Mouse (Mus musculus): ENCODE data around the gene Adam10. TPM values are rescaled to one million over a fixed set of nuclear protein-coding genes. Genes with fewer than 3 reads are reported as not detected.

The Adam10 gene
- polyA plus RNA-seq, 1 experiment, result 6.8 TPM

GRCm38 (mm10) chr9:70688301-70688968, 9.6 kb downstream of the Adam10 start:
- H3K36me3 ChIP-seq (ENCODE audit: control insufficient read depth, insufficient read depth, low read length), result no peaks in the 10 kb centered on the region
- no peak overlapping the region for H3K27ac ChIP-seq (ENCODE audit: control insufficient read depth, insufficient read depth, low read depth, low read length)
- no peak overlapping the region for H3K4me3 ChIP-seq (ENCODE audit: control insufficient read depth, low read depth, low read length)
- H3K27me3 ChIP-seq (ENCODE audit: control insufficient read depth, insufficient read depth, low read length), result no peaks in the 10 kb centered on the region
- TF ChIP-seq POLR2A (IDR thresholded peaks at IDR 0.05; ENCODE audit: control insufficient read depth, low read depth, low read length) (no peak), CTCF (IDR thresholded peaks at IDR 0.05; ENCODE audit: control insufficient read depth, insufficient read depth, insufficient replicate concordance, low read depth, low read length) (no peak)
- H3K4me1 ChIP-seq (ENCODE audit: control insufficient read depth, insufficient read depth, low read length), result no peaks in the 10 kb centered on the region

- H3K36me3 ChIP-seq (ENCODE audit: control insufficient read depth, insufficient read depth, low read length), result no peaks in the 10 kb centered on the region
- H3K27ac ChIP-seq (ENCODE audit: control insufficient read depth, insufficient read depth, low read depth, low read length), result no peak overlapping the region
- H3K4me3 ChIP-seq (ENCODE audit: control insufficient read depth, low read depth, low read length), result no peak overlapping the region
- no peaks in the 10 kb centered on the region for H3K27me3 ChIP-seq (ENCODE audit: control insufficient read depth, insufficient read depth, low read length)
- H3K4me1 ChIP-seq (ENCODE audit: control insufficient read depth, insufficient read depth, low read length), result no peaks in the 10 kb centered on the region
- TF ChIP-seq CTCF (IDR thresholded peaks at IDR 0.05; ENCODE audit: control insufficient read depth, insufficient read depth, insufficient replicate concordance, low read depth, low read length), result no peak
- no peak for TF ChIP-seq POLR2A (IDR thresholded peaks at IDR 0.05; ENCODE audit: control insufficient read depth, low read depth, low read length)
These were observed 11.1 kb downstream of the Adam10 start for GRCm38 (mm10) chr9:70689926-70690325.

GRCm38 (mm10) chr9:70690579-70690978, 11.8 kb downstream of the Adam10 start:
- H3K27ac ChIP-seq (ENCODE audit: control insufficient read depth, insufficient read depth, low read depth, low read length), result no peak overlapping the region
- no peak for TF ChIP-seq CTCF (IDR thresholded peaks at IDR 0.05; ENCODE audit: control insufficient read depth, insufficient read depth, insufficient replicate concordance, low read depth, low read length)
- no peak for TF ChIP-seq POLR2A (IDR thresholded peaks at IDR 0.05; ENCODE audit: control insufficient read depth, low read depth, low read length)
- no peak overlapping the region for H3K4me3 ChIP-seq (ENCODE audit: control insufficient read depth, low read depth, low read length)

GRCm38 (mm10) chr9:70691772-70692693, 13.2 kb downstream of the Adam10 start:
- Histone ChIP-seq H3K36me3 (ENCODE audit: control insufficient read depth, insufficient read depth, low read length) (no peaks in the 10 kb centered on the region), H3K27ac (ENCODE audit: control insufficient read depth, insufficient read depth, low read depth, low read length) (no peak overlapping the region), H3K4me3 (ENCODE audit: control insufficient read depth, low read depth, low read length) (no peak overlapping the region)

More at GRCm38 (mm10) chr9:70690579-70690978, 11.8 kb downstream of the Adam10 start:
- Histone ChIP-seq H3K4me1 (ENCODE audit: control insufficient read depth, insufficient read depth, low read length) (no peaks in the 10 kb centered on the region), H3K36me3 (ENCODE audit: control insufficient read depth, insufficient read depth, low read length) (no peaks in the 10 kb centered on the region), H3K27me3 (ENCODE audit: control insufficient read depth, insufficient read depth, low read length) (no peaks in the 10 kb centered on the region)

GRCm38 (mm10) chr9:70695723-70696122, 16.9 kb downstream of the Adam10 start:
- Histone ChIP-seq H3K27ac (ENCODE audit: control insufficient read depth, insufficient read depth, low read depth, low read length) (no peak overlapping the region), H3K4me3 (ENCODE audit: control insufficient read depth, low read depth, low read length) (no peak overlapping the region), H3K4me1 (ENCODE audit: control insufficient read depth, insufficient read depth, low read length) (no peaks in the 10 kb centered on the region), H3K36me3 (ENCODE audit: control insufficient read depth, insufficient read depth, low read length) (no peaks in the 10 kb centered on the region), H3K27me3 (ENCODE audit: control insufficient read depth, insufficient read depth, low read length) (no peaks in the 10 kb centered on the region)
- TF ChIP-seq CTCF (IDR thresholded peaks at IDR 0.05; ENCODE audit: control insufficient read depth, insufficient read depth, insufficient replicate concordance, low read depth, low read length) (no peak), POLR2A (IDR thresholded peaks at IDR 0.05; ENCODE audit: control insufficient read depth, low read depth, low read length) (no peak)

More at GRCm38 (mm10) chr9:70691772-70692693, 13.2 kb downstream of the Adam10 start:
- Histone ChIP-seq H3K27me3 (ENCODE audit: control insufficient read depth, insufficient read depth, low read length) (no peaks in the 10 kb centered on the region), H3K4me1 (ENCODE audit: control insufficient read depth, insufficient read depth, low read length) (no peaks in the 10 kb centered on the region)
- TF ChIP-seq CTCF (IDR thresholded peaks at IDR 0.05; ENCODE audit: control insufficient read depth, insufficient read depth, insufficient replicate concordance, low read depth, low read length), result no peak
- TF ChIP-seq POLR2A (IDR thresholded peaks at IDR 0.05; ENCODE audit: control insufficient read depth, low read depth, low read length), result no peak

- Histone ChIP-seq H3K27ac (ENCODE audit: control insufficient read depth, insufficient read depth, low read depth, low read length) (no peak overlapping the region), H3K27me3 (ENCODE audit: control insufficient read depth, insufficient read depth, low read length) (no peaks in the 10 kb centered on the region), H3K4me3 (ENCODE audit: control insufficient read depth, low read depth, low read length) (no peak overlapping the region), H3K4me1 (ENCODE audit: control insufficient read depth, insufficient read depth, low read length) (no peaks in the 10 kb centered on the region), H3K36me3 (ENCODE audit: control insufficient read depth, insufficient read depth, low read length) (no peaks in the 10 kb centered on the region)
- TF ChIP-seq POLR2A (IDR thresholded peaks at IDR 0.05; ENCODE audit: control insufficient read depth, low read depth, low read length), result no peak
- no peak for TF ChIP-seq CTCF (IDR thresholded peaks at IDR 0.05; ENCODE audit: control insufficient read depth, insufficient read depth, insufficient replicate concordance, low read depth, low read length)
These were observed 19.3 kb downstream of the Adam10 start for GRCm38 (mm10) chr9:70698090-70698489.

- Histone ChIP-seq H3K27ac (ENCODE audit: control insufficient read depth, insufficient read depth, low read depth, low read length) (no peak overlapping the region), H3K27me3 (ENCODE audit: control insufficient read depth, insufficient read depth, low read length) (no peaks in the 10 kb centered on the region), H3K4me1 (ENCODE audit: control insufficient read depth, insufficient read depth, low read length) (no peaks in the 10 kb centered on the region), H3K4me3 (ENCODE audit: control insufficient read depth, low read depth, low read length) (no peak overlapping the region), H3K36me3 (ENCODE audit: control insufficient read depth, insufficient read depth, low read length) (no peaks in the 10 kb centered on the region)
- TF ChIP-seq POLR2A (IDR thresholded peaks at IDR 0.05; ENCODE audit: control insufficient read depth, low read depth, low read length) (no peak), CTCF (IDR thresholded peaks at IDR 0.05; ENCODE audit: control insufficient read depth, insufficient read depth, insufficient replicate concordance, low read depth, low read length) (no peak)
These were observed 24.9 kb downstream of the Adam10 start for GRCm38 (mm10) chr9:70703597-70704203.

Data from testis, adult 2 months (tissue).